Mouse (Mus musculus) thymus, postnatal 25 days (tissue): ENCODE data around the gene Eif2b4.

Experiments used
- DNase-seq: peaks from one replicate; pipeline ENCODE4 v3.0.0; 2022

The Eif2b4 gene

GRCm38 (mm10) chr5:31153516-31154151, 39.6 kb downstream of the Eif2b4 start:
- no peak for DNase-seq

DNA sequence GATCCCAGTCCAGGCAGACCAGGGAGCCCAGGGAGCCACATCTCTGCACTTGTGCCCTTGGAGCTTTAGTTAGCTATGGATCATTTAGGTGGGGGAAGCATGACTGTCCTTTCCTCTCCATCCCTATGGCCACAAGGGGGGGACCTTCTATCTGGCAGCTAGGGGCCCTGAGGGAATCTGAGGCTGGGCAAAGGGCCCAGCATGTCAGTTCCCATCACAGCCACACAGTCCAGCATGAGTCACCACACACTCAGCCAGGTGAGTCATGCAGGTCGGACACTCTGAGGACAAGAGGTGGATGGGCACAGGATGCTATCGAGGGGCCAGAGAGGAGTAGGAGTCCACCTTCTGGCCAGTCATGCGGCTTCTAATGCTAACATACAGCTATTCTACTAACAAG, 41.5 kb downstream of the Eif2b4 start:
- DNase-seq: no peak

DNA sequence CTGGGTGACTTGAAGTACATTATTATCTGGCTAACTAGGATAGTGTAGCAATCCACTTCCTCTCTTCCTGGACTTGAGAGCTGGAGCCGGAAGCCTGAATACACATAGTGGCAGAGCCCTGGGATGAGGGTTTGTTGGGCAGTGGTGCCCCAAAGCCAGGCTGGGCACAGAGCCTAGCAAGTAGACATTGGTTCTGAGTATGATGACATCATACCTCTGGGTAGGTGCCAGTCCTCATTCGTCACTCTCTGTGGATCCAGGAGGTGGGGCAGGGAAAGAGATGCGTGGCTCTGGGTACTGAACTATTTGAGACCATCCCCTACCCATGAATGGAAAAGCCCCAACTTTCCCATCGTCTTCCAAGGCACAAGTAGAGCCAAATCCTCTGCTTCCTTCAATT, 43.4 kb downstream of the Eif2b4 start:
- DNase-seq: no peak

DNA sequence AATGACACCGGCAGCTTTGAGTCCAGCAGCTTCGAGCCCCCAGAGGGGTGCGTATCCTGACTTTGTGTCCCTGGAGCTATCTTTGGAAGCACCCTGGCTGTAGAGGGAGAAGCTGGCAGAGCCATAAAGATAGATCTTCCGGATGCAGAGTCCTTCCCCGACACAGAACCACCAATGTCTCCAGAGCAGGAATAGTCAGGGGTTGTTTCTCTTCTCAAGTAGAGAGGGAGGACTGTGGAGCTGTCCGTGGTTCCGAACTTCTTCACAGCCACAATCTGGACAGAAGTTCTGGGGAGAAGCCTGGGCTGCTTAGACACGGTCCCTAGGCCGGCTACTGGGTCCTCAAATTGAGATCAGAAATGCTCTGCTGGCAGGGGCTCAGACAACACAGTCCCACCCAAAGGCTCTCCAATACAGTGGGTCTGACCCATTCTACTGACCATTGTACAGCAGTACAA, 54.2 kb downstream of the Eif2b4 start:
- DNase-seq: no peak

DNA sequence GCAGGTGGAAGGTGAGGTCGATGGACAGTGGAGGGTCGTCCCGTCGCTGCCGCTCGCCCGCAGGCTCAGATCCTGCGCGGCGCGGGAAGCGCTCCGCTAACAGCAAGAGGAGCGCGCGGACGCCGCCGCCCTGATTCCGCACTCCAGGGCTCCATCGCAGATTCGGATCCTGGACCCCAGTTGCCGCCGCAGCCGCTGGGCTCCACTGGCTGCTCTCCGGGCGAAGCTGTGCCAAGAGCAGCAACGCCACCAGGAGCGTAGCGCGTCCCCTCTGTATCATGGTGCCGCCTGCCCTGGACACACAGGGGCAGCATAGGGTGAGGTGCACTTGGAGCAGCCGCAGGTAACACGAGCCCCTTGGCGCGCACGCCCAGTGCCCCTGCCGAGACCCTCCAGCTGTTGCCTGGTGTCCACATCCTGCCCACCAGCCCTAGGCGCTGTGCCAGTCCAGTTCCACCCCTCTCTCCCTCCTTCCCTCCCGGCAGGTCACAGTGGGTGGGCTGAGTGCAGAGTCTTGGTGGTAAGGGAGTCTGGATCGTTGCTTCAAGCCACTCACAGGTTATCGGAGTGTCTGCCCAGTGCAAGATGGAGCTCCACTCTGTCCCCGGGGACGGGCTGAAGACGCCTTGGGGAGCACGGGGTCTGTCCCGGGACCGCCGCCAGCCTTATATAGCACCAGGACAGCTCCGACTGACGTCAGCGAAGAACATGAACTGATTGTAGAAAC, 54.8 kb downstream of the Eif2b4 start, which contains the start of gene Ucn:
Gene Ucn (minus strand): TSS at position 589 of the 727 bp plus-strand sequence.
- DNase-seq: no peak

DNA sequence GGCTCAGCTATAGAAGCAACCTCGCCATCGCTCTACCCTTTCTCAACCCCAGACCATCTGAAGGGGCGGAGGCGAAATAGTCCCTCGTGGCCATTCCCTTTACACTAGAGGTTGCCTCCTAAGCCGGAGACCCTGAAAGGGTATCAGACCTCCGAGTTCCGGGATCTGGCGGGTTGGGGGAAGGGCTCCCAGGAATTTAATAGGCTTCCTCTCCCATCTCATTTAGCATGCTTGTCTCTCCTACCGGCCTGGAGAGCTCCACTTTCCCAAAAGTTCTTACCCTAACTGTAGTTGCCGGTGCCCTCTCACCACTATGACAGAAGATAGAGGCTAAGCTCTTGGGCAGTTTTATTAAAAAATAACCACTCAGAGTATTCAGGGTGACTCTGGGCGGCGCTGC, 55.6 kb downstream of the Eif2b4 start:
- DNase-seq: no peak
